Mouse (Mus musculus) C2C12 (cell line): ENCODE measurements at regions not wholly inside any gene's neighbourhood (a gene's known extent, or its start where the extent isn't known, plus 50 kb on each side); places are given as distances from the start of the nearest gene placed in this dataset.
"Not testable (repeated sequence)": the region's sequence is repeated elsewhere in the genome, so short reads cannot be mapped to it uniquely, and the experiment has no call there.

Source experiments
- H3K27me3 ChIP-seq: one replicate; pipeline ENCODE4 v1.6.1; 2011; ENCODE audit not compliant: control insufficient read depth, insufficient read depth, insufficient read length
- H3K36me3 ChIP-seq: one replicate; pipeline ENCODE4 v1.6.1; 2011; ENCODE audit not compliant: control insufficient read depth, insufficient read depth
- H3K4me3 ChIP-seq: one replicate; pipeline ENCODE4 v1.5.1; 2011; ENCODE audit warnings: mild to moderate bottlenecking, control low read depth; ENCODE audit not compliant: poor library complexity, insufficient read depth, severe bottlenecking
- H3K79me2 ChIP-seq: one replicate; pipeline ENCODE4 v1.6.1; 2011; ENCODE audit not compliant: control insufficient read depth, insufficient read depth
- H3K79me3 ChIP-seq: one replicate; pipeline ENCODE4 v1.6.1; 2011; ENCODE audit warnings: low read depth, control low read depth
- H3ac ChIP-seq: one replicate; pipeline ENCODE3; 2011; ENCODE audit warnings: low read depth; ENCODE audit not compliant: control insufficient read depth, insufficient read length
- CEBPB ChIP-seq: IDR thresholded peaks from one replicate; pipeline ENCODE4 v1.6.1; 2011; ENCODE audit warnings: low read depth, mild to moderate bottlenecking, control low read depth, moderate library complexity
- CTCF ChIP-seq: IDR thresholded peaks from one replicate; pipeline ENCODE4 v1.5.1; 2011; ENCODE audit not compliant: control insufficient read depth, insufficient read depth, insufficient read length
- FOSL1 ChIP-seq: IDR thresholded peaks from one replicate; pipeline ENCODE4 v1.8.0; 2011; ENCODE audit warnings: mild to moderate bottlenecking, low read length; ENCODE audit not compliant: poor library complexity, insufficient read depth, severe bottlenecking
- MAX ChIP-seq: IDR thresholded peaks from one replicate; pipeline ENCODE4 v1.6.1; 2011; ENCODE audit warnings: mild to moderate bottlenecking, control low read depth
- MYOD1 ChIP-seq: IDR thresholded peaks from one replicate; pipeline ENCODE4 v1.6.1; 2011; ENCODE audit warnings: low read depth; ENCODE audit not compliant: control insufficient read depth, insufficient read length
- MYOG ChIP-seq: IDR thresholded peaks from one replicate; pipeline ENCODE4 v1.6.1; 2011; ENCODE audit not compliant: control insufficient read depth, insufficient read length; ENCODE audit errors: extremely low read depth
- USF1 ChIP-seq: IDR thresholded peaks from one replicate; pipeline ENCODE4 v1.6.1; 2011; ENCODE audit warnings: low read depth, mild to moderate bottlenecking, control low read depth, moderate library complexity

- H3K27me3 ChIP-seq = no peaks in the 10 kb centered on the region
- no peaks in the 10 kb centered on the region for H3K36me3 ChIP-seq
- no peak overlapping the region for H3ac ChIP-seq
- TF ChIP-seq MYOG = no peak
- TF ChIP-seq MAX = no peak
- no peak for TF ChIP-seq USF1
- TF ChIP-seq FOSL1 = no peak
- TF ChIP-seq CTCF = no peak
- TF ChIP-seq CEBPB = no peak
- TF ChIP-seq MYOD1 = no peak
- H3K4me3 ChIP-seq = no peak overlapping the region
- H3K79me3 ChIP-seq = no peaks in the 10 kb centered on the region
- no peaks in the 10 kb centered on the region for H3K79me2 ChIP-seq
Observed at GRCm38 (mm10) chr15:43772718-43773117, 3638.6 kb downstream of the 9330182O14Rik start.

GRCm38 (mm10) chr15:43782126-43782632 is 3648.0 kb downstream of the 9330182O14Rik start:
- not testable (repeated sequence) for H3K79me3 ChIP-seq, H3K79me2 ChIP-seq, H3ac ChIP-seq, H3K27me3 ChIP-seq, H3K4me3 ChIP-seq, H3K36me3 ChIP-seq

DNA sequence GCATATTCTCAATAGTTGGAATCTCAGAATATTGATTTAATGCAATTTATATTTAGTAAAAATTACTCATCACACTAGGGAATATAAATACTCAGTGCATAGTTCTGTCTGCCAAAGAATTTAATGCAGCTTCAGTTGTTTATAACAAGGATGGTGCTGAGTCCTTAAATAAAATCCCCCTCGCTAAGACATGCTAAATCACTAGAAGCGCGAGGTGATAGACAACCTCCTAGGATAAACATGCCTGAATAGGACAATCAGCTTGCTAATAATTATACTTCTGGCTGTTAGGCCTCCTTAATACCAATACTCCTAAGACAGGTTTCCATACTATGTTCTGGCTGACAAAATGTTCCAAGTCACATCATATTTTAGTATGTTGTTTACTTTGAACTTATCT is 3650.0 kb downstream of the 9330182O14Rik start:
- Histone ChIP-seq H3ac (no peak overlapping the region), H3K79me3 (no peaks in the 10 kb centered on the region), H3K36me3 (no peaks in the 10 kb centered on the region), H3K27me3 (no peaks in the 10 kb centered on the region), H3K79me2 (no peaks in the 10 kb centered on the region), H3K4me3 (no peak overlapping the region)
- TF ChIP-seq CTCF (no peak), MYOG (no peak), CEBPB (no peak), MAX (no peak), FOSL1 (no peak), MYOD1 (no peak), USF1 (no peak)

GRCm38 (mm10) chr15:43803342-43803741 is 3669.2 kb downstream of the 9330182O14Rik start:
- Histone ChIP-seq H3K79me2 (no peaks in the 10 kb centered on the region), H3K36me3 (no peaks in the 10 kb centered on the region), H3K79me3 (no peaks in the 10 kb centered on the region), H3K4me3 (no peak overlapping the region), H3ac (no peak overlapping the region), H3K27me3 (no peaks in the 10 kb centered on the region)
- TF ChIP-seq MYOG (no peak), USF1 (no peak), MAX (no peak), CTCF (no peak), MYOD1 (no peak), FOSL1 (no peak), CEBPB (no peak)
